Mouse (Mus musculus) layer of hippocampus, adult 2 months (tissue): Measurements from ENCODE around the gene Srsf3. TPM values are rescaled to one million over a fixed set of nuclear protein-coding genes. Genes with fewer than 3 reads are reported as not detected.
"Not testable (repeated sequence)": the region's sequence is repeated elsewhere in the genome, so short reads cannot be mapped to it uniquely, and the experiment has no call there.

Experiments
- DNase-seq, 2 experiments: peaks; one replicate each; pipeline ENCODE4 v3.0.0; 2022; ENCODE audit warnings: low spot score in 2 of 2
- H3K27ac ChIP-seq: fragments of 200-600 bp; 2 replicates; pipeline ENCODE4 v1.8.1; 2022
- H3K4me3 ChIP-seq: fragments of 200-600 bp; 2 replicates; pipeline ENCODE4 v1.8.1; 2022; ENCODE audit warnings: mild to moderate bottlenecking
- CTCF ChIP-seq: fragments of 200-600 bp; conservative IDR thresholded peaks from 2 replicates; pipeline ENCODE4 v1.8.1; 2022; ENCODE audit warnings: antibody characterized with exemption, mild to moderate bottlenecking, moderate library complexity
- total RNA-seq, 2 experiments: library from RNA; stranded (reverse); gene quantifications; 2 replicates each; pipeline ENCODE4 v1.2.3; 2021

The Srsf3 gene
- total RNA-seq, 2 experiments from 2014 or later, result 125 to 130 TPM

GRCm38 (mm10) chr17:29024047-29024892 is 8.2 kb upstream of the Srsf3 start:
- H3K27ac ChIP-seq, result no peak overlapping the region
- DNase-seq, result no peak
- TF ChIP-seq CTCF, result no peak
- no peak overlapping the region for H3K4me3 ChIP-seq

GRCm38 (mm10) chr17:29024896-29025565 is 7.4 kb upstream of the Srsf3 start:
- TF ChIP-seq CTCF, result no peak
- DNase-seq, result no peak
- no peak overlapping the region for H3K27ac ChIP-seq
- H3K4me3 ChIP-seq, result no peak overlapping the region

DNA sequence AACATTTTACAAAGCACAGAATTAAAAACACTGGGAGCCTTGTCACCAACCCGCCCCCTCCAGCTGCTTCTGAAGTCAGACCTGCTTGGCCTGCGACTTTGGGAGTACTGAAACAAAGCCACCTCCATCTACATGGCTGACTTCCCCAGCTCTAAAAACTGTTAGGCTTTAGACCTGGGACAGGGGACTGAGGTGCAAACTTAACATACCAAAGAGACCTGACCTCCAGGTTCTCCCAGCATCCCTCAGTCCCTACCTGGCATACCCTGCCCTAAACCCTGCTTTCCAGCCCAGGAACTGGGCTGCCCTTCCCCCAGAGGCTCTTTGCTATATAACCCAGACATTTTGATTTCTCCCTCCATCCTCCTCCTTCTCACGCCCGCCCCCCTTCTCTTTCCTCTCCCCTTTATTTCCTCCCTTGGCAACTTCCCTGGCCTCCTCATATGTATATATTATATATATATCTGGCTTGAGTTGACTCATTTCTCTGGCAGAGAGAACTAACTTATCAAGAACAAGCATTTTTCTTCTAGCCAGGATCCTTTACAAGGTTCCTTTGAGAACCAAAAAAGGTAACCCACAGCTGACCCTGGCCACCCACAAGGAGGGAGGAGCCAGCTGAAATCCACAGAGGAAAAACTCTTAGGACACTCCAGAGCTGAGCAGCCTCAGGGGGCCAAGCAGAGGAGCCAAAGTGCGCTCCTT is 5.6 kb upstream of the Srsf3 start:
- DNase-seq, result no peak
- no peak for TF ChIP-seq CTCF
- no peak overlapping the region for H3K4me3 ChIP-seq
- H3K27ac ChIP-seq, result no peak overlapping the region

DNA sequence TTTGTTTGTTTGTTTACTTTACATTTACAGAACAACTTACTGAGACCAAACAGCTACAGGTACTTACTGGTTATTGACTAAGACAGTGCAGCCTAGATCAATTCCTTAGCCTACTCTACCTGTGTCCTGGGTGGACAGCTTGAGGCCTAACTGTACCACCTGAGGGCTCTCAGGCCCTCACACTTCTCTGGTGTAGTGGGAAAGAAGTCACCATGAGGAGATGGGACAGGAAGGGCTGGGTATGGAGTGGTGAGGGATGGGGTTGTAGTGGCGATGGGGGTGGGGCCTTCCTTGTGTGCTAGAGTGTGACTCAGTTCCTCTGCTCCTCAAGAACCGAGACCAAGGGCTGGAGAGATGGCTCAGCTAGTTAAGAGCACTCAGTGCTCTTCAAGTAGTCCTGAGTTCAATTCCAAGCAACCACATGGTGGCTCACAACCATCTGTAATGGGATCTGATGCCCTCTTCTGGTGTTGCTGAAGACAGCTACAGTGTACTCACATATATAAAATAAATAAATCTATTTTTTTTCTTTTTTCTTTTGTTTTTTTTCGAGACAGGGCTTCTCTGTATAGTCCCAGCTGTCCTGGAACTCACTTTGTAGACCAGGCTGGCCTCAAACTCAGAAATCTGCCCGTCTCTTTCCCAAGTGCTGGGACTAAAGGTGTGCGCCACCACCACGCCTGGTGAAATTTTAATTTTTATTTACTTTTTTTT is 1.9 kb upstream of the Srsf3 start:
- no peak for DNase-seq
- Histone ChIP-seq H3K27ac (no peak overlapping the region), H3K4me3 (no peak overlapping the region)
- peak; percentile 42 for TF ChIP-seq CTCF

DNA sequence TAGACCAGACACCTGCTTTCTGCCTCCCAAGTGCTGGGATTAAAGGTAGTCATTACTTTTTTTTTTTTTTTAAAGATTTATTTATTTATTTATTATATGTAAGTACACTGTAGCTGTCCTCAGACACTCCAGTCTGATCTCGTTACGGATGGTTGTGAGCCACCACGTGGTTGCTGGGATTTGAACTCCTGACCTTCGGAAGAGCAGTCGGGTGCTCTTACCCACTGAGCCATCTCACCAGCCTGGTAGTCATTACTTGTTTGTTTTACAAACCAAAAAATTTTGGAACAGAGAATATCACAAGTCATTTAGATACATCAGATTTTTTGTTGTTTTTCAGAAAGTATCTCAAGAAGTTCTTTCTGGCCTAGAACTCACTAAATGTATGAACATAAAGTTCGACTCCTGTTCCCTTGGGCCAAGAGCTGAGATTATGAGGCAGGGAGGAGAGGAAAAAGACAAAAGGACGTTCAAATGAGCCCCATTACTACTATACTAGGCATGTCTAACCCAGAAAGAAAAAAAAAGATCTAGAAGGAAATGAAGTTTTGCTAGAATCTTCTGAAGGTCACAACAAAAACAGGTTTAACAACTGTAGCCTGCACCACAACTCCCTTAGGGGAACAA is 1.2 kb upstream of the Srsf3 start:
- DNase-seq, result not testable (repeated sequence)
- Histone ChIP-seq H3K27ac (peak overlapping the region; percentile 98), H3K4me3 (peak overlapping the region; percentile 95)

DNA sequence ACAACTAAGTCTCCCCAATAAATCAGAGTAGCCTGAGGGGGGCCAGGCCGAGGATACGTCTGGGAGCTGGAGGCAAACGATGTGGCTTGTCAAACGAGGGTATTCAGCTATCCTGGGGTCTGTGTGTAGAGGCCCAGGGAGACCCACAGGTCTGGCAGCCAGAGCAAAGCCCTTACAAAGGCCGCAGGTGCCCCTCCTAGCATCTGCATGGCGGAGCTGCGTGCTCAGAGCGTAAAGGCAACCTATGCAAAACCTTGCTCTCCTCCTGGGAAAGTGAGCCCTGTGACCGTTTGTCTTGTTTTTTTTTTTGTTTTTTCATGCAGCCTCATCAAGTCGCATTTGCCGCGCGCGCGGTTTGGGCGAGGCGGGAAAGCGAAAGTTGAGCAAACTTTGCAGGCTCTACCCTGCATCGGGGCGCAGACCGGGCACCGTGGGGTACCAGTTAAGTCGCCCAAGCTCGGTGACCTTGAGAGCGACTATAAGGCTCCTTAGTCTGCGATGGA is 606 bp upstream of the Srsf3 start:
- no peak for DNase-seq
- Histone ChIP-seq H3K4me3 (peak overlapping the region; percentile 95), H3K27ac (peak overlapping the region; percentile 98)
- no peak for TF ChIP-seq CTCF

DNA sequence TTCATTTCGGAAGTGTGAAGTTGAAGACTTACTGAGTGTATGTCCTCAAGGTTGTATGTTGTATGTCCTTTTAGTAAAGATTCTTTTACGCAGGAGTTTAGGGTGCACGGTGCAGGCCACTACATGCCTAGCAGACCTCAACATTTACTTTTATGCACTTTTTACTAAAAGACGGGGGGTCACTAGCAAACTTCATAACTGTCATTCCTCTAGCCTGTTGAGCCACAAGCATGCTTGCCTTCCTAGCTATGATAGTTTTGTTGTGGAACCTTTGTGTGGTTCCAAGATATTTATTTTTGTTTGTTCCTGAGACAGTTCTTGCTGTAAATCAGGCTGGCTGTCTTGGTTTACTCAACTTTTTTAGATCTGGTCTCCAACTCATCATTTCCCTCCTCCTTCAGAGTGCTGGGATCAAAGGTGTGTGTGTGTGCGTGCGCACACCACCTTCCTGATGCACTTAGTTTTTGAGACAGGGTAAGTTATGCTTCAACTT is 1.2 kb downstream of the Srsf3 start:
- peak overlapping the region; percentile 95 for H3K4me3 ChIP-seq
- TF ChIP-seq CTCF, result no peak
- no peak for DNase-seq
- peak overlapping the region; percentile 98 for H3K27ac ChIP-seq

DNA sequence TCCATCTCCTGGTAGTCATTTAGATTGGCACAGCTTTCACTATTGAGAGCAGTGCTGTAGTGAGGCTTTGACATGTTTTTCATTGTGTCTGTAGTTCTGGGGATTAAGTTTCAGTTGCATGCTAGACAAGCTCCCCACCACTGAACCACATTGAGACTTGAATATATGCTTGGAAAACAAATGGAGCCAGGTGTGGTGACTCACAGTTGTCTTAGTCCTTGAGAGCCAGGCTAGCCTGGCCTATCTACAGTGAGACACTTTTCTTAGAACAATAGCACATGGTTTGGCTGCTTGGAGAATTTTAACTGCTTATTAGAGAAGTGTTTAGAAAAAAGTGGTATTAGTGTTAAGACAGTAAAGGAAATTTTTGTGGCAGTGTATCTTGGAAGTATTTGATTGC is 1.8 kb downstream of the Srsf3 start:
- TF ChIP-seq CTCF, result no peak
- H3K4me3 ChIP-seq, result peak overlapping the region; percentile 95
- H3K27ac ChIP-seq, result peak overlapping the region; percentile 98; the same call in 1 of the 2 replicates
- no peak for DNase-seq

DNA sequence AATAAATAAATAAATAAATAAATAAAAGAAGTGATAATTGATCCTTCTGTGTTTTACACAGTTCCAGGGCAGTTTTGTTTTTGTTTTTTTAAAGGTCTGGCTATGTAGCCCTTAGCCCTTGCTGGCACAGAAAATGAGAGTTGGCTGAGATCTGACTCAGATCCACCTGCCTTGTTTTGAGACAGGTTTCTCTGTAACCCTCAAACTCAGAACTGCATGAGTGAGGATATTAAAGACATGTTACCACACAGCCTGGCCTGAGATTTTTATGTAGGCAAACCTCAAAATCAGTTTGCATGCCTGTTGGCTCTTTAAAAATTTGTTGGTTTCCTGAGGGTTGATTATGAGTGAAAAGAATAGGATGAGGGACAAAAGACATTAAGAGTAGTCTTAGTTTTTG is 3.1 kb downstream of the Srsf3 start:
- Histone ChIP-seq H3K27ac (no peak overlapping the region), H3K4me3 (peak overlapping the region; percentile 15; the same call in 1 of the 2 replicates)
- no peak for TF ChIP-seq CTCF
- DNase-seq, result no peak

DNA sequence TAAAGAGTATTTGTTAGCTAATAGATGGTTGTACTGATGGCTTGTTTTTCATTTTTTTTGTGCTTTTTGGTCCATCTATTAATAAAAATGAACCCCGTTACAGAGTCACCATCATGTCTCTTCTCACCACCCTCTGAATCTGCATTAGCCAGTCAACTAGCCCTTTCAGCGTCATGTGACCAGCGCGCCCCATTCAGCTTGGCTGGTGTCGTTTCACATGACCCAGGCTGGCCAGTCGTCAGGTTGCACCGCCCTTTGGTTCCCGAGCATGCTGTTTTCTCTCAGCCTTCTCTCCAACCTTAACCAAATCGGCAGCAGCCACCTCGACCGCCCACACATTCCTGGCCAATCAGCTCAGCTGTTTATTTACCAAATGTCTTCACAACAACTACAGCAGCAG is 6.9 kb downstream of the Srsf3 start:
- no peak for DNase-seq
- TF ChIP-seq CTCF, result no peak
- H3K27ac ChIP-seq, result no peak overlapping the region; the same call in 1 of the 2 replicates
- no peak overlapping the region; the same call in 1 of the 2 replicates for H3K4me3 ChIP-seq

DNA sequence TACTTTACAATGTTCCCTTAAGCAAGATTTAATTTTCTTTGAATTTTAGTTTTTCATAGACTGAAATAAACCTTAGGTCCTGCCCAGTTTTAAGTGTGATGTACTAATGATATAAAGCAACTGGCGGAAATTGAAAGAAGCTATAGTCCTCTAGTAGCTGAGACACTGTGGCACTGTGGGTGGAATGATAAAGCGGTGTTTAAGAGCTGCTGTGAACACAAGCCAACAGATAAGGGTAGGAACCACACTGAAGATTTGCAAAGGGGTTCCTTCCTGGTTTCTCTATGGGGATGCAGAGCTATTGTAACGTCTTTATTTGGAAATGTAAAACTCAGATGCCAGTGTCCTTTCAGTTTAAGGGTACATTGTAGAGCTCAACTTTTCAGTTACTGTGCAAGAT is 9.2 kb downstream of the Srsf3 start:
- not testable (repeated sequence) for H3K27ac ChIP-seq, DNase-seq, H3K4me3 ChIP-seq

GRCm38 (mm10) chr17:29042569-29042968 is 10.1 kb downstream of the Srsf3 start:
- no peak for TF ChIP-seq CTCF
- Histone ChIP-seq H3K27ac (no peak overlapping the region), H3K4me3 (no peak overlapping the region)
- no peak for DNase-seq
